ENCODE assay signal across 41 mouse cellular contexts in genomic region chr7:25382541-25382940, GRCm38 (mm10). TPM values are rescaled to one million over a fixed set of nuclear protein-coding genes. Genes with fewer than 3 reads are reported as not detected.
"Had no signal": no experiment of that assay in that cellular context is flagged by ENCODE, and none has a peak within 500 bp of the region (broad histone marks: within the 10 kb centered on the region; RNA-seq: fewer than 3 reads in every experiment).

No protein-coding gene starts in this region.

- DNase-seq: gastrocnemius, adult 2 months; gastrocnemius, postnatal 10 days; gastrocnemius, postnatal 25 days; heart, adult 18-20 months; heart, postnatal 10 days; heart, postnatal 4 days; kidney, adult 2 months; kidney, adult 9 months; kidney, postnatal 14 days; kidney, postnatal 36 days; layer of hippocampus, adult 9-11 months; layer of hippocampus, postnatal 36 days; left cerebral cortex, postnatal 4 days had no signal

- H3K27ac ChIP-seq: gastrocnemius, adult 2 months; heart, embryonic 10.5 days; hindbrain, embryonic 10.5 days; hindbrain, embryonic 12.5 days; hindbrain, embryonic 14.5 days; intestine, embryonic 15.5 days; kidney, embryonic 15.5 days; kidney, postnatal 0 days; limb, embryonic 13.5 days; limb, embryonic 15.5 days; liver, embryonic 12.5 days; liver, embryonic 14.5 days had no signal

- H3K4me3 ChIP-seq: gastrocnemius, adult 2 months; heart, embryonic 10.5 days; heart, embryonic 12.5 days; hindbrain, embryonic 10.5 days; hindbrain, embryonic 12.5 days; intestine, embryonic 15.5 days; kidney, embryonic 15.5 days; limb, embryonic 13.5 days; limb, embryonic 15.5 days; liver, embryonic 12.5 days had no signal

- H3K9me3 ChIP-seq: heart, embryonic 10.5 days; heart, embryonic 12.5 days; hindbrain, embryonic 10.5 days; hindbrain, embryonic 12.5 days; intestine, embryonic 15.5 days; kidney, embryonic 15.5 days; limb, embryonic 13.5 days; limb, embryonic 15.5 days; liver, embryonic 12.5 days had no signal

- H3K27me3 ChIP-seq: heart, embryonic 12.5 days; intestine, embryonic 15.5 days; kidney, embryonic 15.5 days; limb, embryonic 13.5 days; limb, embryonic 15.5 days; liver, embryonic 12.5 days had no signal

RNA-seq across cellular contexts. Expression of gene Cnfn, which starts 13.0 kb away (rescaled TPM):
- total RNA-seq: gastrocnemius, adult 2 months; gastrocnemius, postnatal 10 days; gastrocnemius, postnatal 25 days; gastrocnemius, postnatal 4 days; granulocyte monocyte progenitor cell, adult 5-6 weeks; heart, adult 18-20 months; heart, adult 8-10 months; heart, postnatal 10 days; heart, postnatal 25 days; heart, postnatal 4 days; layer of hippocampus, adult 18-20 months; layer of hippocampus, postnatal 14 days; layer of hippocampus, postnatal 36 days; left cerebral cortex, adult 18-20 months; left cerebral cortex, adult 8-10 months; left cerebral cortex, postnatal 10 days; left cerebral cortex, postnatal 25 days; left cerebral cortex, postnatal 4 days; liver, adult 2 months had no signal
- polyA plus RNA-seq: heart, embryonic 10.5 days; heart, embryonic 12.5 days; heart, embryonic 14.5 days; hindbrain, embryonic 10.5 days; hindbrain, embryonic 12.5 days; hindbrain, embryonic 14.5 days; inflammation-experienced regulatory T-cells, adult 6 months; kidney, adult 2 months; kidney, postnatal 0 days; large intestine, adult 2 months; limb, embryonic 11.5 days; liver, adult 2 months; liver, embryonic 12.5 days; liver, embryonic 14.5 days had no signal

RNA-seq across cellular contexts. Expression of gene Cxcl17, which starts 30.1 kb away (rescaled TPM):
- total RNA-seq: gastrocnemius, adult 2 months; gastrocnemius, postnatal 10 days; gastrocnemius, postnatal 25 days; gastrocnemius, postnatal 4 days; granulocyte monocyte progenitor cell, adult 5-6 weeks; heart, adult 8-10 months; heart, postnatal 10 days; heart, postnatal 25 days; heart, postnatal 4 days; layer of hippocampus, adult 18-20 months; layer of hippocampus, adult 8-10 months; layer of hippocampus, postnatal 14 days; layer of hippocampus, postnatal 36 days; left cerebral cortex, adult 18-20 months; left cerebral cortex, adult 8-10 months; left cerebral cortex, postnatal 10 days; left cerebral cortex, postnatal 25 days; left cerebral cortex, postnatal 4 days; liver, adult 2 months had no signal
- polyA plus RNA-seq: heart, embryonic 12.5 days; inflammation-experienced regulatory T-cells, adult 6 months; intestine, embryonic 15.5 days; liver, adult 2 months; liver, embryonic 12.5 days; liver, embryonic 14.5 days had no signal
